Mouse (Mus musculus) CD8-positive naive resting alpha-beta T cell, adult 2 months (primary cell): ENCODE data around the gene Tnrc6c.

Experiments
- DNase-seq, 2 experiments: peaks; one replicate each; pipeline ENCODE4 v3.0.0; 2022; ENCODE audit warnings: low read depth in 2 of 2, low spot score in 2 of 2

The Tnrc6c gene

GRCm38 (mm10) chr11:117766275-117766674 lies 112.2 kb downstream of the Tnrc6c start:
- DNase-seq: no peak

DNA sequence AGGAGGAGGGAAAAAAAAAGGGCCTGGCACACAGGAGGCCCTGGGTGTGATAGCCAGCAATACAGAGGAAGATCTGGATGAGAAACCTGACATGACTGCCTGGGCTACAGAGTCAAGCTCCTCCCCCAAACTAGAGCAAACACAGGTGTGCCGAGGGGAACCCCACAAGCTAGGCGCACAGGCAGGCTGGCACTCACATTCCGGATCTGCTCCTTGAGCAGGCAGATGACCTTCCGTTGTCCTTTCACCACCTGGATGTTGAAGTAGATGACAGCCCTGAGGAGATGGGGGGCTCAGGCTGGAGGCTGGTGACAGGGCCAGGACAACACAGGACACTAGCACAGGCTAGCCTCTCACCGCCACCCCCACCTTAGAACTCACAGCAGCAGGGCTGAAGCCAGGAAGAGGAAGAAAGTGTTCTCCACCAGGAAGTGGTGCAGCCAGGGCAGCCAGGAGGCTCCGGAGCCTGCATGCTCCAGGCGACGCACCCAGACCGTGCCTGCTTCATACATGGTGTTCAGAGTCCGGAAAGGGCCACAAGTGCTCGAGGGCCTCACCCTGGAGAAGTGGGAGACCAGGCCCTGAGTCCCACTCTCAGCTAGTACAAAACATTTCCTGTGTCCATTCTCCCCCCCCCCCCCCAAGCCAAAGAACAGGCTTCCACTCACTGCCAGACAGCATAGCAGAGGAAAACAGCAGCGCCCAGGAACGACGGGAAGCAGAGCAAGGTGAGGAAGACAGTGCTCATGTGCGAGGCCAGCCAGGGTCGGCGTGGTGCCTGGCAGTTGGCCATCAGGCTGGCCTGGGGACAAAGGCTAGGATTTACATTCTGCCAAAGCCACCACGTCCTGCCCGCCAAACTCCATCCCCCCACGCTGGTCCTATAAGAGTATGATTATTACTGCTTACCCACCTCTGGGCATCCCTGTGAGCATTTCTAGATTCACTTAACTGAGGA lies 114.9 kb downstream of the Tnrc6c start:
- no peak for DNase-seq

DNA sequence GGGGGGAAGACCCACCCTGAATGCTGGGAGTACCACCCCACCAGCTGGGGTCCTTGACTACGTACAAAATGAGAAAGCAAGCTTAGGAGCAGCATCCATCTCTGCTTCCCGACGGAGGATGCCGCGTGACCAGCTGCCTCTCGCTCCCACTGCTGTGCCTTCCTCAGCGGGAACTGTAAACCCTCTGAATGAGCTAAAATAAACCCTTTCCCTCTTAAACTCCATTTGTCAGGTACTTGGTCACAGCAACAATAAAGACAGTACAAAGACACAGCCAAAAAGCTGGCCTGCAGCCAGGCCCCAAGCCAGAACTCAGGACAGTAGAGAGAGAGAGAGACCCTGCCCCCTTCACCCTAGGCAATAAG lies 115.6 kb downstream of the Tnrc6c start:
- DNase-seq: no peak

DNA sequence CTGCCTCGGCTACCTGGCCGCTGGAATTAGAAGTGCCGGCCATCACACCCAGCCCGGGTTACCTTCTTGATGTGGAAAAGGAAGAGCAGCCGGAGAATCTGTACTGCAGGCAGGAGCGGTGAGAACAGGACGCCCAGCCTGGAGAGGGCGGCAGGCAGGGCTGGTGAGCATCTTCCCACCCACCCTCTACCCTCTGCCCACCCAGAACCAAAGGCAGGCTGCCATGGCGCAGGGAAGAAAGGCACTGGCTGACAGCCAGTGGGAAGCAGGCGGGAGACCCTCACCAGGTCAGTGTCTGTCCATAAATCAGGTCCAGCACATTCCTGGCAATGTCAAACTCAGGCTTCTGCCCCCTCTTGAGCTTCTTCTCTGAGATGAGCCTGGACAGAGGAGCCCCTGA lies 116.3 kb downstream of the Tnrc6c start:
- DNase-seq: no peak

DNA sequence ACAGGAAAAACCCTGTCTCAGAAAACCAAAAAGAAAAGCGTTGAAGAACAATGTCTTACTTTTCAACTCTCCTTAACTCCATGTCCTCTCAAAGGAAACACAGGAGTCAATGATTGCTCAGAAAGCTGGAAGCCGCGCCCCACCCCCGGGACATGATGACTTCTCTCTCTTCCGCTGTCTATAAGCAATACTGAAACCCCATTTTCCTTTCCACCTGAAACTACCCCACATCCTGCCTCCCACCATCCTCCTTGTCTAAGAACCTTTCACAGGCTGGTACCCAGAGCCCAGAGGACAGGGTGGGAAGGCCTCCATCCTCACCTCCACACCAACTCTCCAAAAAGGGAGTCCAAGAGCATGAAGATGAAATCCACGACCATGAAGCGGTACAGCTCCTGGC lies 118.3 kb downstream of the Tnrc6c start:
- DNase-seq: no peak

- DNase-seq: no peak
Observed at GRCm38 (mm10) chr11:117774925-117775324, 120.8 kb downstream of the Tnrc6c start.

DNA sequence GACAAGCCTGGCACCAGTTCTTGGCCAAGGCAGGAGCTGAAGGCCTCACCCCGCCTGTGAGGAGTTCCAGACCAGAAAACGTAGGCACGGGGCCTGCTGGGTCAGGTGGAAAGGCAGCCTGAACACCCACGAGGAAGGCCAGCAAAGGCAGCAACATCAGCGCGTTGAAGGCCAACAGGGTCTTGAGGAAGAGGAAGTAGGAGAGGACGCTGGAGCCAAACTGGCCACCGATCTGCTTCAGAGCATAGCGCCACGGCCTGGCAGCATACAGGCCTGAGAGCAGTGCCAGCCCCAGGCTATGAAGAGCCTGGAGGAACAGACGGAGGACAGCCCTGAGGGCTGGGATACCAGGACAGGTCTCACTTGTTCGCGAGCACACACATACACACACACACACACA lies 121.5 kb downstream of the Tnrc6c start:
- no peak for DNase-seq

GRCm38 (mm10) chr11:117776085-117776792 lies 122.2 kb downstream of the Tnrc6c start:
- DNase-seq: no peak

DNA sequence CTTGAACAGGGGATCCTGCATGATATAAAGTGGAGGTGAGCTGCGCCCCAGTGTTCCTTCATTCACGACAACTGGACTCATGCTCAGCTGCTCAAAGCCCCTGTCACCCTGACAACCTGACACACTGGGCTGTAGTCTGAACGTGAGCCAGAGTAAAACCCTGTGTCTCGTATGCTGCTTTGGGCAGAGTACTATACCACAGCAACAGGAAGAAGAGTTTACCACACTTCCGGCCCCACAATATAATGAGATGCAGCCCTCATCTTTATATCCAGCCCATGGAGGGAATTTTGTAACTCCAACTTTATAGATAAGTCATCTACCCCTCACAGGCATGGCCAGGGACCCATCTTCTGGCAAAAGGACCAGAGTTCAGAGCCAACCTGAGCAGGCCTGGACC lies 123.0 kb downstream of the Tnrc6c start:
- DNase-seq: peak; percentile 49 to 57

DNA sequence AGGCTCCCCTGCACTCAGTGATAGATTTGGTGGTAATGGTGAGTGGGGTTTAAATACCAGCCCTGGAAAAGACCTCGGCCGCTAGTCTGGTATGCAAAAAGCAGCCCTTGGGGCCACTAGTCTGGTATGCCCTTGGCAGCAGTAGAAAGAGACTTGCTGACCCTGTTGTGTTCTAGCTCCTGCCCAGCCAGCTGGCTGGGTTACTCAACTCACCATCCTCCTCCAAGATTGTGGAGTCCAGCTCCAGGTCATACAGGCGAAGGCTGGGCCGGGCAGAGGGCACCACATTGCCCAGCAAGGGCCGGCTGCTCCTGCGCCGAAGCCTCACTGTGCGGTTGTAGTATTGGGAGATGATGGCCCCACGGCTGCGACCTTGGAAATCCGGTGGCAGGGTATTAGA lies 123.9 kb downstream of the Tnrc6c start:
- DNase-seq: no peak

- DNase-seq: no peak
Observed at GRCm38 (mm10) chr11:117778851-117779433, 124.9 kb downstream of the Tnrc6c start.

GRCm38 (mm10) chr11:117779434-117780198 lies 125.5 kb downstream of the Tnrc6c start:
- no peak for DNase-seq

GRCm38 (mm10) chr11:117780199-117780515 lies 126.1 kb downstream of the Tnrc6c start:
- DNase-seq: no peak

GRCm38 (mm10) chr11:117780582-117781111 lies 126.6 kb downstream of the Tnrc6c start:
- DNase-seq: peak; percentile 88 to 91

DNA sequence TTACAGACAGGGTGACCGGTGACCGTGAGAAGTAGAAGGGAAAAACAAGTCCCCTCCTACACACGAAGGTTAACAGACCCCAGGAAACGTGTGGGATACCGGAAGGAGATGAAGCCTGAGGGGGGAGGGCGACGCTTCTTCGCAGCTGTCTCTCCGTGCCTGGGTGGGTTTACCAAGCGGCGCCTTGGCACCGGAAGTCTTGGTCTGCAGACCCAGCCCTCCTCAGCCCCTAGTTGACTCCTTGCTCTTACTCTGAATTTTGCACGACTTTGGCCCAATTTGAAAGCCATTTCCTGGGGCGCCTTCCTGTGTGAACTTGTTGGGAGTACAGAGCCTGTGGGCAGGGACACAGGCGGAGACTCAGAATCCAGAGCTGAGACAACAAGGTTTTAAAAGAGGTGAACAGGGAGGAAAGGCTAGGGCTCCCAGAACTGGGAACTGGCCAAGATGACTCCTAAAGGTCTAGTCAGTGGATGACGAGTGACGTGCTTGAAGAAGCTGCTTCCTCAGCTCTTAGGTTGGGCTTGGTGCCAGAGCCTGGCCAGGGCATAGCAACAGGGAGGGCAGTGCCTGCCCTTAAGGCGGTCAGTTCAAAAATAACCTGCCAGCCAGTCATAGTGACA lies 127.2 kb downstream of the Tnrc6c start:
- peak in 1 of 2 experiments; percentile 44 for DNase-seq

DNA sequence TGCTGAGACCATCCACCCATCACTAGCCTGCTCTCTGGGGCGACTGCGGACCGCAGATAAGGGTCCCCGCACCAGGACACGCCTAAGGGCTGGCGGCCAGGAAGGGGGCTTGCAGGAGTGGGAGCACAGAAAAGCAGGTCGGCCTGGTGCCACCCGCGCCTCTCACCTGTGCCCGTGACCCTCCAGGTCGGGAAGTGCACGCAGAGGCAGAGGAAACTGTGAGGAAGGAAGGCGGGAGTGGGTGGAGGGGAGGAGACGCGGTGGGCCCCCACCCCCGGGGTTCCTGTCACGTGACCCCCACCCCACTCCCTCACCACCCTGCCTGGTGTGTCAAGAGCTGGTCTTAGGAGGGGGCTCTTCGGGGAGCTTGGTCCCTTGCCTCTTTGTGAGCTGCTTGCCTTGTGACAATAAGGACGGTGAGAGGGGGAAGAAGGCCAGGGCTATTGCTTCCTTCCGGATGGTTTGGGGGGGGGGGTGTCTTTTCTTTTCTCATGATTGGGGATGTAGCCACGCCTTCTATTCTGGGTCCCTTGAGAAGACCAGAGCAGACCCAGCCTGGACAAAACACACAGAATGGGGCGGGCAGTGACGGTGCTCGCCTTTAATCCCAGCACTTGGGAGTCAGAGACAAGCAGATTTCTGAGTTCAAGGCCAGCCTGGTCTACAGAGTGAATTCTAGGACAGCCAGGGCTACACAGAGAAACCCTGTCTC lies 128.1 kb downstream of the Tnrc6c start, which contains the start of the genes Tmc8 and Tmc6:
Gene Tmc8 (plus strand): TSS at position 84 of the 712 bp plus-strand sequence.
Gene Tmc6 (minus strand): TSS at position 206 of the 712 bp plus-strand sequence.
- DNase-seq: peak; percentile 65 to 81

DNA sequence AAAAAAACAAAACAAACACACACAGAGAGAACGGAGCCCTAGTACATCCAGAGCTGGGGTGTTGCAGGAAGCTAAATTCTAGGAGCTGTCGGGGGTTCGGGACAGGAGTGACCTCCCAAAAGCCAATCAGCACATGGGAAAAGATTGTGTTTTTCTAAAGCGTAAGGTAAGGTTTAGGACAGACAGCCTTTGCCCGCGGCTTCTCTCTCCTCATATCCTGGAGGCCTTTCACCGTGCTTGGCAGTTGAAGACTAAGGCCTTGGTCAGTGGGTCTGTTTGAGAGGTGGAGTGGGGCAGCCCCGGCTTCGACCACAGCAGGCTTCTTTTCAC lies 128.6 kb downstream of the Tnrc6c start:
- no peak for DNase-seq

DNA sequence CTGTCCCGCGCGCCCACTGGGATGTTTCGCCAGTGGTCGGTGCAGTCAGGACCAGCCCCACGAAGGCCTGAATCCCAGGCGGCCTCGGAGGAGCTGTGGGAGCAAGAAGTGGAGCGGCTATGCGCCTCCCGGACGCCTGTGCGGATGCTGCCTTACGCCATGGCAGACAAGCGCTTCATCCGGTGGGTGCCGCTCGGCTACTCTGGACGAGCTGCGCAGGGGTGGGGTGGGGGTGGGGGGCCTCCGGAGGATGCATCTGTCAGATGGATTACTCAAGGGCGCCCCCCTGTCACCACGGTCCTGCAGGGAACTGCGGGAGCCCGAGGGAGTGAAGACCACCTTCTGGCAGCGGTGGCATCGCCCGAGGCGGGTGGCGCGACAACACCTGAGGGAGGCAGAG lies 129.0 kb downstream of the Tnrc6c start:
- peak; percentile 81 to 87 for DNase-seq

DNA sequence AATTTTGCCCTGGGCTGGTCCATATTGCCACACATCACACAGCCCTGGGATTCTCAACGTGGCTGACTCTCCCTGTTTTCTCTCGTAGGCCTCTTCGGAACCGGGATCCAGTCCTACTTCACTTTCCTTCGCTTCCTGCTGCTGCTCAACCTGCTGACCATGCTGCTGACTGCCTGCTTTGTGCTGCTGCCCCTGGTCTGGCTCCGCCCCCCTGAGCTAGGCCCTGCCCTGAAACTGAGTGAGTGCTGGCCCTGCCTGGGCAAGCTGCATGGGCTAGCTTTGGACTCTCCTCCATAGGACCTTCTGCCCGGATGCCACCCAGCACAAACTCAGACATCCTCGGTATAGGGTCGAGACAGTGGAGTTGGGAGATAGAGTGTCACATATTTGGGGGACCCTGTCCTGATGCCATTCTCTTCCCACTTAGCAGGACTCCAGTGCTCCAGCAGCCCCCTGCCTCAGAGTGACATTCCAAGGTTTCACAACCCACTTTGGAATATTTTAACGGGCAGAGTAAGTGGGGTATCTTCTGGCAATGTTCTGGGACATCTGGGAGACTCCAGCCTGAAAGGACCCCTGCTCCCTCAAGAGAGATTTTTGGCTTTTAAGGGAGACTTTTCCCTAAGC lies 129.7 kb downstream of the Tnrc6c start:
- no peak for DNase-seq
